Mouse (Mus musculus) hindlimb bud, embryonic 11.5 days (tissue): Measurements from ENCODE around the gene Lrrk1.

Experiments
- DNase-seq: peaks from one replicate; pipeline ENCODE4 v3.0.0-alpha.2; 2012; ENCODE audit warnings: low read depth, low spot score; ENCODE audit errors: extremely low spot score

The Lrrk1 gene

GRCm38 (mm10) chr7:66257232-66257631, 130.9 kb downstream of the Lrrk1 start:
- DNase-seq = no peak

- no peak for DNase-seq
Measured at GRCm38 (mm10) chr7:66256441-66256840, 131.7 kb downstream of the Lrrk1 start.

- DNase-seq = no peak
Measured at GRCm38 (mm10) chr7:66254993-66255392, 133.2 kb downstream of the Lrrk1 start.

- DNase-seq = no peak
Measured at GRCm38 (mm10) chr7:66253975-66254651, 134.0 kb downstream of the Lrrk1 start.

- DNase-seq = no peak
Measured at GRCm38 (mm10) chr7:66250030-66250429, 138.1 kb downstream of the Lrrk1 start.

GRCm38 (mm10) chr7:66249426-66249825, 138.7 kb downstream of the Lrrk1 start:
- no peak for DNase-seq

- DNase-seq = no peak
Measured at GRCm38 (mm10) chr7:66249020-66249419, 139.1 kb downstream of the Lrrk1 start.

GRCm38 (mm10) chr7:66248270-66248669, 139.9 kb downstream of the Lrrk1 start:
- DNase-seq = no peak

- no peak for DNase-seq
Measured at GRCm38 (mm10) chr7:66247274-66248021, 140.7 kb downstream of the Lrrk1 start.

GRCm38 (mm10) chr7:66246716-66247235, 141.4 kb downstream of the Lrrk1 start:
- DNase-seq = no peak

GRCm38 (mm10) chr7:66245646-66246045, 142.5 kb downstream of the Lrrk1 start:
- DNase-seq = no peak

GRCm38 (mm10) chr7:66243766-66244325, 144.3 kb downstream of the Lrrk1 start:
- no peak for DNase-seq

- DNase-seq = no peak
Measured at GRCm38 (mm10) chr7:66241855-66242412, 146.2 kb downstream of the Lrrk1 start.

- DNase-seq = no peak
Measured at GRCm38 (mm10) chr7:66238157-66238556, 150.0 kb downstream of the Lrrk1 start.

- DNase-seq = no peak
Measured at GRCm38 (mm10) chr7:66233947-66234516, 154.1 kb downstream of the Lrrk1 start.

- DNase-seq = no peak
Measured at GRCm38 (mm10) chr7:66233141-66233946, 154.8 kb downstream of the Lrrk1 start.

GRCm38 (mm10) chr7:66231861-66232260, 156.3 kb downstream of the Lrrk1 start:
- DNase-seq = no peak

- no peak for DNase-seq
Measured at GRCm38 (mm10) chr7:66230638-66231550, 157.3 kb downstream of the Lrrk1 start.

GRCm38 (mm10) chr7:66230246-66230637, 157.9 kb downstream of the Lrrk1 start:
- DNase-seq = no peak
